Mouse (Mus musculus): ENCODE results near the gene Slc9a6.

Gene Slc9a6

DNA sequence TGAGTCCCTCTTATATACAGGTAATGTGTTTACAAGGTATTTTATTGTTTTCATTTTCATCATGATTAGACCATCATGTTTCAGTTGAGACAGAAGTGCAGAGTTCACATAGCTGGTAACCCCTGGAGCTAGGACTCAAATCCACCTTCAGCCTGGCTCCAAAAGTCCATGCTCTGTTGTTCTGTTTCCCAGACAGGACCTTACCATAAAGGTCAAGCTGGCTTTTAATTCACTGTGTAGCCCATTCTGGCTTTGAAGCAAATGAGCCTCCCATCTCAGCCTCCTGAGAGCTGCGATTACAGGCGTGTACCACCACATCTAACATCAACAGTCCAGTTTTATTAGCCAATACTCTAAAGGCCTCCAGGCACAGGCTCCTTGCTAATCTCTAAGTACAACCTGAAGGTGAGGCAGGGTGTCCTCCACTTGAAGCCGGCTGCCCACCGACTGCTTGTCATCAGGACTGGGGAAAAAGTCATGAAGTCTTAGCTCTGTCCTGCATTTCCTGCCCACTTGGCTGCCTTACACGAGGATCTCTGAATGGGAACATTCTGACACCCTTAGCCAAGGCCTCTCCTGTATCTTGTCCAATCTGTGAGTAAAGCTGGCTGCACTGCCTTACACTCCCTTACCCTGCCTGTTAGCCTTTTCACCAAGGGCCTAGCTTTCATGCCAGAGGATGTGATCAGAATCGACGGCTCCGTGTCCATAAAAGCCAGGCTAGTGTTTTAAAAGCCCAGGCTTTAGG, 55.8 kb downstream of the Slc9a6 start:
- DNase-seq (ENCODE audit: low spot score in 2 of 2) = no peak

DNA sequence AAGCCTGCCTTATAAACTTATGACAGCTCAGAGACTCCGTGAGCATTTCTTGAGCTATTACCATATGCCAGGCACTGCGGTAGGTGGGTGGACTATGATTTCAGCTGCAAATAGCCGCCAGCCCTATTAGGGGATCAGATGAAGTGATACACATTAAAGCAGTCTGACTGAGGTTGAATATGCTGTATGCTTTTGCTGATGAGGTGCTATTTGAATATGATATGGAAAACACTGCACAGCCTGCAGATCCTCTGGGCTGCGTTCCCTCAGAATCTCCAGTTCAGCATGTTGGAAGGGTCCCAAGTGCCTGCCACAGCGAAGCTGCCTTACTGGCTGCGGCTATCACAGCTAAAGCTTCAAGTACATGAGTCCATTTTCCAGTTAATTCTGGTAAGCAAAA, 57.7 kb downstream of the Slc9a6 start:
- DNase-seq (ENCODE audit: low spot score in 2 of 2) = no peak

DNA sequence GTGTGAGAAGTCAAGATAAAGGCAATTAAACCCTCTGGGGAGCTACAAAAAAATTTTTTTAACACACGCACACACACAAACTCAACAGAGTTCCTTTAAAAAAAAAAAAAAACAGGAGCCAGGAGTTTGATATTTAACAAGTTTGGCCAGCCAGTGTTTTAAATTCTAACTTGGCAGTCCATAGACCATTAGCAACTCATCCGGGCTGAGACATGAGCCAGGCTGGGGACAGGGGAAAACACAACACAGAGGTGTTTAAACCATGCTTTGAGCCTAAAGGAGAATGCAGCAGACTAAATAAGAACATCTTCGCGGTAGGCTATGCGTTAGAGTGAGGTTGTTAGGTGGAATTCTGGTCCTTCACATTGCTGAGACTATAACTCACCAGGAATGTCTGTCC, 58.5 kb downstream of the Slc9a6 start:
- DNase-seq (ENCODE audit: low spot score in 2 of 2) = no peak

DNA sequence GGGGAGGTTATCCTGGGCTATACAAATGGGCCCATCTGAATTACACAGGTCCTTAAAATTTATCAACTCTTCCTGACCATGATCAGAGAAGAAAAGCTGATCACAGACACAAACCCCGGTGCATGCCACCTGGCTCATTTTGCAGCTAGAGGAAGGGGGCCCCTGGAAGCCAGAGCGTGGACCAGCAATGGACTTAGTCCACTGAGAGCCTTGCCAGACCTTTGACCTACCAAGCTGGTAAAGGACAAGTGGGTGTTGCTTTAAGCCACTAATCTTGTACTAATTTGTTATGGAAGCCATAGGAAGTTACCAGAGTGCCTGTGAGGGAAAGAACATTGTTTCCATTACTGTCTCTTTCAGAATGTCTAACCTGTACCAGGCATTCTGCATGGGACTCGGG, 58.9 kb downstream of the Slc9a6 start:
- no peak for DNase-seq (ENCODE audit: low spot score in 2 of 2)

DNA sequence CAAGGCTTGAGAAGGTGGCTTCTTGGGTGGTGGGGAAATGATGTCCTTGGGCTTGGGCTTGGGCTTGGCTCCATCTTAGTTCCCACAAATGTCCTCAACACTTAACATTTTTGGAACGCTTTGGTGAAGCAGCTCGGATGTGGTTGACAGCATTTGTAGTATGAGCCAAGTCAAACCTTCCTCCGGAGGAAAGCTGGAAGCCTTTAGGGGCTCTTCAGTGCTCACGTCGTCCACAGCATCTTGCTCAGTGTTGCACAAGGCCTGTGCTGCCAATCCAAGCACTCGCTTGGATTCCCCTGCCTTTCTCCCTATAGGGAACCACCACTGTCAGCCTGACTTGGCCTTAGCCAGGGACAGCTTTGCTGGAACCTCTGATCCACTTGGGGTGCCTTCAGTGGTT, 66.0 kb downstream of the Slc9a6 start:
- no peak for DNase-seq (ENCODE audit: low spot score in 2 of 2)

DNA sequence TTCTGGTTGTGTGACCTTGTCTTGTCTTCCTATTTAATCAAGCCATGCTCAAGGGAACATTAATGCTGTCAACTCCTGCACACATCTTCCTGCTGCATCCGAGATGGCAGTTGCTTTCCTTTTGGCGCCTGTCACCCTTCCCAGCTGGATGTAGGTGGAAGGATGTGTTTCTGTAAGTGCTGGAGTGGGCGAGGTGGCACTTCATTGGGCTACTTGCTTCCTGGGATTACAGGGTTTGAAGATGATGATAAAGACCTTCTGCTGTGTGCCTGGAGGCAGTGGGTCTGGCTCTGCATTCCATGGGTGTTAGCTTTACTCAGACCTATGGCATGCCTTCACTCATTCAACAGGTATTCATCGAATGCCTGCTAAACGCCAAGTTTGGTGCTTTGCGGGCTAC, 68.2 kb downstream of the Slc9a6 start:
- no peak for DNase-seq (ENCODE audit: low spot score in 2 of 2)

DNA sequence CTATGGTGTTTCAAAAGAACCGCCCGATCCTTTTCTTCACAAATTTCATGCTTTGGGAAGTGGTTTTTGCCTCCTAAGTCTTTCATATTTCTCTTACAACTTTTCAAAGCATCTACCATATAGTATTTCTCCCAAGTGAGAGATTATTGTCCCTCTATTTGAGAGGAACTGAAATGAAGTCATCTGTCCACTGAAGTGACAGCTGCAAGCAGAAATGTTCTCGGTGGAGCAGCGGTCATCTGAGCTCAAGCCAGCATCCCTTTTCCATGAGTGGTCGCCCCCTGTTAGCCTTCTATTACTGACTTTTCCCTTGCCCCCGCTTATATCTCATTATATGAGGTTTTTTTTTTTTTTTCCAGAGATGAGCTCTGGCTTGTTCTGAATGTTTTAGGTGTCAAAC, 69.5 kb downstream of the Slc9a6 start:
- DNase-seq (ENCODE audit: low spot score in 2 of 2) = no peak

DNA sequence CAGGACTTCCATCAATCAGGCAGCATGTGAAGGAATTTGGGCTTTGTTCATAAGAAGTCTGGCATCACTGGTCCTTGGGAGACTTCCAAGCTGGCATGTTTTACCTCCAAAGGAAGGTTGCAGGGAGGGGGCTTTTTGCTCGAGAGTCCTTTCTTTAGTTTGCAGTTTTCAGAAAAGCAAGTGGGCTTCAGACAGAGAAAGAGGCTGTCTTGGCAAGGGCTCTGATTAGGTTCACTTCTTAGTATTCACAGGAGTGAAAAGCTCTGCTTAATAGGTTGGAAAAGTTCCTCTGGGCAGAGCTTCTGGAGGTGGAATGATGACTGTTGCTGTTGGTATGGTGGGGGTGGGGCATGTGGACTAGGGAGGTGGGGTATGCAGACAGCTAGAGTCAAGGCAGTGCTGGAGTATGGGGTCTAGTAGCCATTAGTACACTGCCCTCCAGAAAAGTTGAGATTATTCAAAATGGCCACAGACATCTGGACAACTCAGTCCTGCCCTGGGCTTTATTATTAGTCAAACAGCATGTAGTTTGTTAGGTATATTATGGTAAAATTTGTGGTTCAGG, 72.7 kb downstream of the Slc9a6 start:
- DNase-seq (ENCODE audit: low spot score in 2 of 2) = no peak

DNA sequence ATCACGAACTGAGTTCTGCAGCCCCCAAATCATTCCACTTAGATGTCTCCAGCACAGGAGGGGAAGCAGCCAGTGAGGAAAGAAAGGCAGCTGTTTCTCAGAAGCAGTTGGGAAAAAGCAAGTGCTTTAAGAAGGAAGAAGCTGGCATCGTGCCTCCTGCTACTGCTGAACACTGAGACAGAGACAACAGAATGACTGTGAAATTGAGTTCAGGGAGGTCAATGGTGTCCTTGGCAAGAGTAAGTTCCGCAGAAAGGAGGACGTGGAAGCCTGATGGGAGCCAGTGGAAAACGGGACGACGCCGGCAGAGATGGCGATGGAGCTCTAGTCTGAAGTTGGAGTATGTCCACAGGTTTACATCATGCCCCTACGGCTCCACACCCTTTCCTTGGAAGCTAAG, 74.0 kb downstream of the Slc9a6 start:
- DNase-seq (ENCODE audit: low spot score in 2 of 2) = no peak

DNA sequence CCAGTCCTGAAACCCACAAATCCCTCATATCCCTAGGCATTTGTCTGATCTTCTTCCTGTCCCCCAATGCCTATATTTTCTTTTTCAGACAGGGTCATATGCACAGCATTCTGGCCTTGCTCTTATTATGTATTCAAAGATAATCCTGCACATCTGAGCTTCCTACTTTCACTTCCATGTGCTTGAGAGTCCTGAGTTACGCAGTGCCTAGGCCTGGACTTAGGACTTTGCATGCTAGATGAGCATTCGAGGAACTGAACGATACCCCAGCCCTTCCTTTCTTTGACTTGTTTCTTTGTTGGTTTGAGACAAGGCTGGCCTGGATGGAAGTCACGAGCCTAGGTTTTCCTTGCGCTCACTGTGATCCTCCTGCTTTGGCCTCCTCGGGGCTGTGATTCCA, 83.0 kb downstream of the Slc9a6 start:
- DNase-seq (ENCODE audit: low spot score in 2 of 2) = no peak

DNA sequence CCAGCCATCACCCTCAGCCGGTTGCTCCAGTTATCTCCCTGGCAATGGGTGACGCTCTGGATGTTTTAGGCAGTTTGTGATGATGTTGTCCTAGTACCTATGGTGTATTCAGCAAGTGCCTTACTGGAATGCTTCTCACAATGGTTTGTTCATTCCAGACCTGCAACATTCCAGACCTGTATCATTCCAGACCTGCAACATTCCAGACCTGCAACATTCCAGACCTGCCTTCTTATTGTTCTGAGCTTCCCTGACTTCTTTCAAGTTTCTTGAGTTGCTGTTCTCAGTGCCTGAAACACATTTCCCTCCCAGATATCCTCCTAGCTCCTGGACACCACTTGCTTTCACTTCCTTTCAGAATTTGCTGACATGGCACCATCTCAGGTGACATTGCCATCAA, 85.0 kb downstream of the Slc9a6 start:
- DNase-seq (ENCODE audit: low spot score in 2 of 2) = no peak

DNA sequence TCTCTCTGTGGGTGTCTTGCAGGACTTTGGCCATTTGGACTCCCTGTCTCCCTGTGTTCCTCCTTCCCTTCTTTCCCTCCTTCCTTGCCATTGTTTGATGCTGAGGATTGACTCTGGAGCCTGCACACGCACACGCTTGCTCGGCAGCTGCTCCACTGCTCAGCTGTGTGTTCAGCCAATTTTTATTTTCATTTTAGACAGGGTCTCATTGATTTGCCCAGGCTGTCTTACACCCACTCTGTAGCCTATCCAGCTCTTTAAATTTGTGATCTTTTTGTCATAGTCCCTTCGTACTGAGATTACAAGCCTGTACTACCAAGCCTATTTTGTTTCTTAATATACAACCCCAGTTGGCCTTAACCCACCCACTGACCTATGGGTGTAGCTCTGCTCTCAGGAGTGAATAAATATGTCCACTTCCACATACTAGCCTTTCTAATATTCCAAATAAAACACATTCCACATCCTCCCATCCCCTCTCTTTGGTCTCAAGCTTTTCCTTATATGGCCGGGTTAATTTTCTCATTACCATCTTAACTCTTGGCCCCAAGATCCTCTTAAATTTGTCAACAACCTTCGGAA, 87.7 kb downstream of the Slc9a6 start:
- DNase-seq (ENCODE audit: low spot score in 2 of 2) = no peak

DNA sequence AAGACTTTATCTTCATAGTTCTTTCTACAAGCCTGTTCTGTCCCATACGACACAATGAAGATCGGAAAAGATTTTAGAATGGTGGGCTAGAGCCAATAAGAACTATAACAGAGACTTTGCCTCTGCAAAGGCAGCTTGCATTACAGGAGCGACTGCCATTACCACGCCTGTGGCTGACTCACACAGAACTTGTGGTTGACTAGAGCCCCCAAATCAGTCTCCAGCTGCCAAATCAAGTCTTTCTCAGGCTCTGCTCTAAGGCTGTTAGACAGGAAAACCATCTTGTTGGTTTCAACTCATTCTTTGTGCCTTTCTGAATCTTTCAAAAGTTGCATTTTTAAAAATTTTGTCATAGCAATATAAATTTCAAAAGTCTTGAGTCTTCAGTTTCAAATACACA, 88.3 kb downstream of the Slc9a6 start:
- no peak for DNase-seq (ENCODE audit: low spot score in 2 of 2)

DNA sequence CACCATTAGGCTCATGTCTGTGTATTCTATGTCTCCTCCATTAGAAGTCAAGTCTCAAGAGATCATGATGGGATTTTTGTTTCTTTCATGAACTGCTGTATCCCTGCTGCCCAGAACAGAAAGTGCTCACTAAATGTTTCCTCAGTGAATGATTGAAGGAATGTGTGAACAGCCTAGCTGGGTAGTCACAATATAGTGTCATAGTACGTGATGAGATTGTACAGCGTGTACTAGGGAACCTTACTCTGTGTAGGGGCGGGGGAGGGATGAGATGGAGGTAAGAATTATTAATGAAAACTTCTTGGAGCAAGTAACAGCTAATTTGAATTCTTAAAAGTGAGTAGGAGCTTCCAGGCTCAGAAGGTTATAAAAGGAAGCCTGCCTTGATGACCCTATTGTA, 91.7 kb downstream of the Slc9a6 start:
- DNase-seq (ENCODE audit: low spot score in 2 of 2) = no peak

DNA sequence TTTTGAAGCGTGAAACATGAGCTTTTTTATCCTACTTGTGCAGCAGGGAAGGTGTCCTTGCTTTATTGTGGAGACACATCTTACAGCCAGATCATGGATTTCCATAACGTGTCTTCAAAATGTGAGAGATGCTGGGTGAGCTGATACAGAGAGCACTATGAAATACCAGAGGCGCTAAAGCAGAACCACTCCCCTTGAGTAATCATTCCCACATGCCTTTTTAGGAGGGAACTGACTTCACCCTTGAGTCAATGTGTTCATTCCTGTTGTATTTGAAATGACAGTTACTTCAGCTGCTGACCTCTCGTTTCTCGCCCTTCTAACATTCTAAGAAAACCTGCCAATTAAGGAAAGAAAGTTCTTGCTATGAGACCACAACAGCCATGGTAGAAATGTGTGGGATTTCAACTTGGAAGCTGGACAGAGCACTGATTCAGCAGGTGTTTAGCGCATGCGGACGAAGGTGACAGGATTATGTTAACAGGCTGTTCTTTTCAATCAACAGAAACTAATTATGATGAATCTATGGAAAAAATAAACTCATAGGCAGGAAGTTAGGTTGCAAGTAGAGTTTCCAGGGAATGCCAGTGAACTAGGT, 94.5 kb downstream of the Slc9a6 start:
- DNase-seq (ENCODE audit: low spot score in 2 of 2) = no peak

DNA sequence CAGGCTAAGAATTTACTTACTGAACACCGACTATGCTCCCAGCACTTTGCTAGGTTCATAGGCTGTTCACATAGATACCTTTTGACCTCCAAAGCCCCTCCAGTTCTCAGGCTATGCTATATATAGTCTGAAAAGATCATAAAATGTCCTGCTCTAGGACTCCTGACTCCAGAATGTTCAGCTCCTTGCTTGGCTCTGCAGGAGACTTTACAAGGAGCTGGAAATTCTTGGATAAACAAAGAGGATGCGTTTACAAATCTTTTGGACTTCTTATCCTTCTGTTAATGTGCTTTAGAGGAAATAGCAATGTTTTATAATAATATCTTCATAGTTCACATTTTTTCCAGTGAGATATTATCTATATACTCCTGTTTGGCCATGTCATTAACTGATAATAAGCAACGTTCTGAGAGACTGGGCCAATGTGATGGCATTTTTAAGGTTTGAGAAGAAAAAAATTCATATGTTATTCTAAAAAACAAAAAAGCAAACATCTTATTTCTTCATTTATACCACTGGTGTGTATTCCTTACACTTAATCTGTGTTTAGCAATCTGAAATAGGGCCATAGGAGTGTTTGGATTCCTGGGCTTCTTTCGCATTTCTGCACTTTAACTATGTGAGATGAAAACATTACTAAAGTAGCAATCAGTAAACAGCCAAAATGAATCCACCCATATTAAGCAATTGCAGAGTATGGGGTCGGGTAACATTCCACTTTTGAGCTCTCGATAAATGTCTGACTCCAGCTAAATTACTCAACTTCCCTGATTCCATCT, 99.2 kb downstream of the Slc9a6 start:
- no peak for DNase-seq (ENCODE audit: low spot score in 2 of 2)

DNA sequence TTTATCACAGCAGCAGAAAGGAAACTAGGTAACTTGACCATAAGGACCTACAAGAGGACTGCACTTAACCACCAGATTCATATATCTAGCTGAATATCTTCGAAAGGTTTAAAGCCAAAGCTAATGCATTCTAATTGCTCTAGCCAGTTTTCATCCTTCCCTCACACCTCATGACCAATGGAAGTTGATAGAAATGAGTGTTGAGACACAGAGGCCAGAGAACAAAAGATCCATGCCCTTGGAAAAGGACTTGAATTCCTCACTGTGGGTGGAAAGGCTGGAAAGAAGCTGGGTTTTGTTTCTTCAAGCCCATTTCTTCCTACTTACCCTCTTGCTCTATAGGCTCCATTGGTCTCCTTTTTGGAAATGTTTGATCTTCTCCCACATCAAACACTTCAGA, 101.0 kb downstream of the Slc9a6 start:
- DNase-seq (ENCODE audit: low spot score in 2 of 2) = no peak

DNA sequence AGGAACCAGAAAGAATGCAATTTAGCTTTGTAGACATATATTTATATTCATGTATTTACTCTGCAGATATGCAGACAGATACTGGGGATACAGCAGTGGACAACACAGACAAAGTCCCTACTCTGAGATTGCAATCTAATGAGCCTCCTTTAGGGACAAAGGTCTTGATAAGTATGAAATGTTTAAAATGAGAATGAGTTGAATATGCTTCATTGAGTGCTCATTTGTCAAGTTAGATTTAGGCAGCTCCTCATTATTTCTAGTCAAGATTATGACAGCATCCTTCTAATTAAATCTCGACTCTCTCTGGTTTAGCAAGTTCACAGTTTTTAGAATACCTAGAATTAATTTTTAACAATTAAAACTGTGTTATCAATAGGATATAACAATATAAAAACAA, 103.1 kb downstream of the Slc9a6 start:
- no peak for DNase-seq (ENCODE audit: low spot score in 2 of 2)
